Mouse (Mus musculus) erythroblast, embryonic 14.5 days (primary cell): ENCODE data around the gene Sox21.

ENCODE experiments used
- GATA1 ChIP-seq: IDR thresholded peaks from 2 replicates; pipeline ENCODE4 v1.6.1; 2012; ENCODE audit warnings: low read length, inconsistent platforms, mixed read lengths
- TAL1 ChIP-seq: IDR thresholded peaks from 3 replicates; pipeline ENCODE4 v1.6.1; 2012; ENCODE audit warnings: low read length, inconsistent platforms, mixed read lengths

DNA sequence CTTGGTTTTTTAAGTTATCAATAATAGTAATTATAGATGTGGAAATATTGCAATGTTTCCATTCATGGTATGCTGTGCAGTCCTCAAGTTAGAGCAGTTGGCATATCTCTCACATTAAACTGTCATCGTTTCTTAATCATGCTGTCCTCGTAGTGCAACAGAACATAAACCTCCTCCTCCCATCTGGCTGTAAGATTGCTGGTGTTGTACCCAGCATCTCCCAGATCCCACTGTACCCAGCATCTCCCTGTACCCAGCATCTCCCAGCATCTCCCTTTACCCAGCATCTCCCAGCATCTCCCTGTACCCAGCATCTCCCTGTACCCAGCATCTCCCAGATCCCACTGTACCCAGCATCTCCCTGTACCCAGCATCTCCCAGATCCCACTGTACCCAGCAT is 49.3 kb upstream of the Sox21 start:
- TF ChIP-seq GATA1: no peak
- TF ChIP-seq TAL1: no peak
